Mouse (Mus musculus): Measurements from ENCODE around the gene Mgea5. TPM values are rescaled to one million over a fixed set of nuclear protein-coding genes. Genes with fewer than 3 reads are reported as not detected.

Gene Mgea5
- polyA plus RNA-seq, 1 experiment = 12.1 TPM

DNA sequence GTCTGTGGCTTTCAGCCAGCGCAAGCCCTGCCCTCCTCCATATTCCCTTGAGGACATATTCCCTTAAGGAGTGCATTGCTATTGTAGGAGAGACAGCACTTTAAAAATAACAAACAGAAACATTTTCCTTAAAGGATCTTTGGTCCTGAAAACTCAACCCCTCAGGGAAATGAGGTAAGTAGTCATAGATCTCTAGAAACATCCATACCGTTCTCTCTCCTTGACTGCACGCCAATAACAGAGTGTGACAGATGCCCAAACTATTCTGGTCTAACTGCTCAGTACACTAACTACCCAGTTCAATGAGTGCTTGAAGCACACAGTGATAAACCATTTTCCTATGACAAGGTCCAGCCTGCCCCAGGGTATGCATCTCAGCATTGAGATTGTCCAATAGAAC, 65.4 kb downstream of the Mgea5 start:
- no peaks in the 10 kb centered on the region for H3K79me2 ChIP-seq (ENCODE audit: control insufficient read depth, insufficient read depth)
- H3K79me3 ChIP-seq (ENCODE audit: low read depth) = no peaks in the 10 kb centered on the region
- no peaks in the 10 kb centered on the region for H3K36me3 ChIP-seq (ENCODE audit: control insufficient read depth, insufficient read depth)
- H3K4me3 ChIP-seq (ENCODE audit: insufficient read depth, poor library complexity, severe bottlenecking) = no peak overlapping the region
- H3ac ChIP-seq (ENCODE audit: control insufficient read depth, insufficient read length, low read depth) = no peak overlapping the region
- peaks cover 12% of the 10 kb centered on the region for H3K27me3 ChIP-seq (ENCODE audit: control insufficient read depth, insufficient read depth, insufficient read length)
- TF ChIP-seq USF1 (IDR thresholded peaks at IDR 0.05; ENCODE audit: low read depth) (no peak), MAX (IDR thresholded peaks at IDR 0.05) (no peak), FOSL1 (IDR thresholded peaks at IDR 0.05; ENCODE audit: insufficient read depth, low read length, poor library complexity, severe bottlenecking) (no peak), CTCF (IDR thresholded peaks at IDR 0.05; ENCODE audit: control insufficient read depth, insufficient read depth, insufficient read length) (no peak), CEBPB (IDR thresholded peaks at IDR 0.05; ENCODE audit: low read depth) (no peak)

DNA sequence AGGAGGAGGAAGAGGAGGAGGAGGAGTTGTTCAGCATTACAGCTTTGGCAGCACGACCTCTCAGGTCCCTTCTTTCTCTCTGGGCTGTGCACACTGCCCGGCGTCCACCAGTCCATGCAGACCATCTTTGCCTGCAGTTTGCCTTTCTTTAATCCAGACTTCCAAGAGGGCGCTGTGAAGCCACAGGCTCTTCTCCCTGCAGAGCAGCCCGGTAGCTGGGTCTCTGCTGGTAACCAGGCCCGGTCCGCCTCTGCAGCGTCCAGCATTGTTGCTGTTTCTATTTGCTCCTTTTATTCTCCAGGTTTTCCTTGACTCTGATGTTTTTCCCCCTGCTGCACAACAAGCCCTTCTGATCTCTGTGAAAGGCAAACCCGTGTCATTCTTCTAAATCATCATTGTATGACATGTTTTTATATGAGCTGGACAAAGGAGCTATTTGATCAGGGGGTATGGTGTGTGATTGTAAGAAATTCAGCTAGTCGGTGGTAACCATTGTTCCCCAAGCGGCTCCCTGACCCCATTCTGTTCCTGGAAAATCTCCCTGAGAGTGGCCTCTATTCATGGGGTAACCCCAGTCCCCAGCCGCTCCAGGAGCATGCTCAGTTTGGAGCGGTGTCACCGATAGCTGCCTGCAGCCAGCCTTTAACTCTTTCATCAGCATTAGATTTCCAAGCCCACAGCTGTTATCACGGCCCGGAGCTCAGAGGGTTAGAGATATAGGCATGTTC, 66.0 kb downstream of the Mgea5 start:
- Histone ChIP-seq H3ac (ENCODE audit: control insufficient read depth, insufficient read length, low read depth) (no peak overlapping the region), H3K36me3 (ENCODE audit: control insufficient read depth, insufficient read depth) (no peaks in the 10 kb centered on the region), H3K4me3 (ENCODE audit: insufficient read depth, poor library complexity, severe bottlenecking) (no peak overlapping the region), H3K79me2 (ENCODE audit: control insufficient read depth, insufficient read depth) (no peaks in the 10 kb centered on the region), H3K27me3 (ENCODE audit: control insufficient read depth, insufficient read depth, insufficient read length) (peaks cover 12% of the 10 kb centered on the region), H3K79me3 (ENCODE audit: low read depth) (no peaks in the 10 kb centered on the region)
- TF ChIP-seq CEBPB (IDR thresholded peaks at IDR 0.05; ENCODE audit: low read depth) (no peak), MYOG (IDR thresholded peaks at IDR 0.05; ENCODE audit: control insufficient read depth, extremely low read depth, insufficient read length) (no peak), CTCF (IDR thresholded peaks at IDR 0.05; ENCODE audit: control insufficient read depth, insufficient read depth, insufficient read length) (peak; percentile 9), MAX (IDR thresholded peaks at IDR 0.05) (no peak), USF1 (IDR thresholded peaks at IDR 0.05; ENCODE audit: low read depth) (no peak), MYOD1 (IDR thresholded peaks at IDR 0.05; ENCODE audit: control insufficient read depth, insufficient read length, low read depth) (no peak)

GRCm38 (mm10) chr19:45708704-45709103, 74.9 kb downstream of the Mgea5 start:
- Histone ChIP-seq H3K79me3 (ENCODE audit: low read depth) (no peaks in the 10 kb centered on the region), H3K79me2 (ENCODE audit: control insufficient read depth, insufficient read depth) (no peaks in the 10 kb centered on the region), H3ac (ENCODE audit: control insufficient read depth, insufficient read length, low read depth) (no peak overlapping the region), H3K36me3 (ENCODE audit: control insufficient read depth, insufficient read depth) (no peaks in the 10 kb centered on the region), H3K4me3 (ENCODE audit: insufficient read depth, poor library complexity, severe bottlenecking) (no peak overlapping the region), H3K27me3 (ENCODE audit: control insufficient read depth, insufficient read depth, insufficient read length) (peaks cover 34% of the 10 kb centered on the region)
- TF ChIP-seq USF1 (IDR thresholded peaks at IDR 0.05; ENCODE audit: low read depth) (no peak), FOSL1 (IDR thresholded peaks at IDR 0.05; ENCODE audit: insufficient read depth, low read length, poor library complexity, severe bottlenecking) (no peak), MAX (IDR thresholded peaks at IDR 0.05) (no peak), MYOG (IDR thresholded peaks at IDR 0.05; ENCODE audit: control insufficient read depth, extremely low read depth, insufficient read length) (no peak), CTCF (IDR thresholded peaks at IDR 0.05; ENCODE audit: control insufficient read depth, insufficient read depth, insufficient read length) (no peak), CEBPB (IDR thresholded peaks at IDR 0.05; ENCODE audit: low read depth) (no peak), MYOD1 (IDR thresholded peaks at IDR 0.05; ENCODE audit: control insufficient read depth, insufficient read length, low read depth) (no peak)

Other genes with a start within 250 kb of the Mgea5 start
- 12.7 TPM for gene Poll, start 223.3 kb downstream of the Mgea5 start, polyA plus RNA-seq (2012; fragmentation: generic; extraction: Trizol)
- 25.7 TPM for gene Gm17018, start 223.2 kb downstream of the Mgea5 start, polyA plus RNA-seq (2012; fragmentation: generic; extraction: Trizol)
- gene Fbxw4, start 123.5 kb downstream of the Mgea5 start, polyA plus RNA-seq (2012; fragmentation: generic; extraction: Trizol) = 19.3 TPM
- gene Fgf8, start 40.9 kb downstream of the Mgea5 start, polyA plus RNA-seq (2012; fragmentation: generic; extraction: Trizol) = not detected
- gene Npm3, start 34.2 kb downstream of the Mgea5 start, polyA plus RNA-seq (2012; fragmentation: generic; extraction: Trizol) = 175 TPM
- gene Kcnip2, start 32.2 kb upstream of the Mgea5 start, polyA plus RNA-seq (2012; fragmentation: generic; extraction: Trizol) = not detected
- 6.4 TPM for gene Armh3, start 214.7 kb upstream of the Mgea5 start, polyA plus RNA-seq (2012; fragmentation: generic; extraction: Trizol)
- gene Hps6, start 219.7 kb upstream of the Mgea5 start, polyA plus RNA-seq (2012; fragmentation: generic; extraction: Trizol) = 14.6 TPM

All from C2C12 (cell line).